Mouse (Mus musculus): ENCODE measurements around the gene Snap23.

DNA sequence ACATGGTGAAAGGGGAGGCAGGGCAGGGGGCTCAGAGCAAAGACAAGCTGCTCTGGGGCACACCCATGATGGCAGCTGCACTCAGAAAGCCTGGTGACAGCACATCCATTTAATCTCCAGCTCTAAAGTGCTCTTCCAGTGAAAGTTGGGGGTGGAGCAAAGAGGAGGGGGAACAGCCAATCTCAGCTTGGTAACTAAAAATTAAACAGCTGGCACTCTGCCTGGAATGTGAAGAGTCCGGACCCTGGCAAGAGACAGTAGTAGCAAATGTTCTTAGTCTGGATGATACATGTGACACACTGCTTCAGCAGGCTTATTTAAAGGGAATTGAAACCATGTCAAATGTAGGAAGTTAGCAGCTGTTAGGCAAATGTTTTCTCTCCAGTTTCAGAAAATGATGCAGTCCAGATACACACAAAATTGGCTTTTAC, 27.7 kb upstream of the Snap23 start:
- TF ChIP-seq CTCF (conservative IDR thresholded peaks at IDR 0.05; ENCODE audit: low read length) (no peak), POU5F1 (IDR thresholded peaks at IDR 0.05; ENCODE audit: borderline replicate concordance, low read length) (no peak), NANOG (IDR thresholded peaks at IDR 0.05; ENCODE audit: borderline replicate concordance, low read length) (no peak)
